ENCODE assay signal across 12 mouse cellular contexts in genomic region chr1:183134427-183134826, GRCm38 (mm10).
A peak's percentile ranks its signal among the peaks of the same experiment; 100 is the strongest.
DNase-seq lines count a peak whose midpoint lies in the region; ATAC-seq lines count a peak whose summit lies in the region.
"Had no signal": no experiment of that assay in that cellular context is flagged by ENCODE, and none has a peak within 500 bp of the region (broad histone marks: within the 10 kb centered on the region; RNA-seq: fewer than 3 reads in every experiment).

No protein-coding gene starts in this region.

- H3K9me3 ChIP-seq in liver, embryonic 15.5 days (replicated peaks), result no peaks in the 10 kb centered on the region
- H3K9me3 ChIP-seq: forebrain, embryonic 12.5 days; hindbrain, embryonic 12.5 days; neural tube, embryonic 13.5 days had no signal

- no peak overlapping the region for H3K4me3 ChIP-seq in liver, embryonic 15.5 days (replicated peaks)
- H3K4me3 ChIP-seq: forebrain, embryonic 12.5 days; hindbrain, embryonic 12.5 days; neural tube, embryonic 13.5 days had no signal

- no peak overlapping the region for H3K4me2 ChIP-seq in liver, embryonic 15.5 days
- H3K4me2 ChIP-seq: forebrain, embryonic 12.5 days; hindbrain, embryonic 12.5 days; neural tube, embryonic 13.5 days had no signal

- ATAC-seq in liver, embryonic 15.5 days (ENCODE audit: insufficient read depth), result peak; percentile 81

- H3K9ac ChIP-seq in liver, embryonic 15.5 days, result no peak overlapping the region
- H3K9ac ChIP-seq: forebrain, embryonic 12.5 days; hindbrain, embryonic 12.5 days; neural tube, embryonic 13.5 days had no signal

- no peaks in the 10 kb centered on the region; the same call in 1 of the 2 replicates for H3K36me3 ChIP-seq in liver, embryonic 15.5 days (replicated peaks)
- H3K36me3 ChIP-seq: forebrain, embryonic 12.5 days had no signal

- no peak overlapping the region for H3K27ac ChIP-seq in liver, embryonic 15.5 days (replicated peaks)
- H3K27ac ChIP-seq: forebrain, embryonic 12.5 days; hindbrain, embryonic 12.5 days; neural tube, embryonic 13.5 days had no signal

- WGBS in liver, embryonic 15.5 days (ENCODE audit: insufficient replicate concordance), result 26% methylated on average over 4 of the region's 4 CpGs

- no peaks in the 10 kb centered on the region for H3K27me3 ChIP-seq in liver, embryonic 15.5 days
- H3K27me3 ChIP-seq: forebrain, embryonic 12.5 days; hindbrain, embryonic 12.5 days; neural tube, embryonic 13.5 days had no signal

- peak; percentile 27 to 38 for DNase-seq in frontal cortex, postnatal 36 days (ENCODE audit: low spot score in 2 of 2)
- no peak for DNase-seq in frontal cortex, postnatal 25 days (ENCODE audit: low spot score in 2 of 2)
- DNase-seq in thymus, postnatal 0 days (ENCODE audit: low spot score), result peak; percentile 56
- DNase-seq in thymus, postnatal 10 days (ENCODE audit: low spot score in 2 of 2), result no peak
- no peak for DNase-seq in adrenal gland, adult (ENCODE audit: inconsistent age in 2 of 2, low spot score in 1 of 2)
- DNase-seq in urinary bladder, postnatal 10 days (ENCODE audit: low spot score), result no peak
- DNase-seq in cerebellum, adult 9-11 months, result no peak
- DNase-seq: kidney, postnatal 14 days had no signal

- peaks cover 17% of the 10 kb centered on the region for H3K4me1 ChIP-seq in liver, embryonic 15.5 days (replicated peaks)

Comparison
In these comparisons a context has a peak if more than half of its experiments do, and no peak if none do; other contexts are left out.
1. DNase-seq: peak in frontal cortex, postnatal 36 days (2 of 2) and thymus, postnatal 0 days (single experiment); none in frontal cortex, postnatal 25 days (0 of 2), thymus, postnatal 10 days (0 of 2), adrenal gland, adult (0 of 2), urinary bladder, postnatal 10 days (single experiment) and cerebellum, adult 9-11 months (single experiment).